Mouse (Mus musculus): ENCODE measurements around the gene Polr2h. TPM values are rescaled to one million over a fixed set of nuclear protein-coding genes. Genes with fewer than 3 reads are reported as not detected.

The Polr2h gene
- polyA plus RNA-seq, 1 experiment from 2014 or later, result 64.7 TPM

DNA sequence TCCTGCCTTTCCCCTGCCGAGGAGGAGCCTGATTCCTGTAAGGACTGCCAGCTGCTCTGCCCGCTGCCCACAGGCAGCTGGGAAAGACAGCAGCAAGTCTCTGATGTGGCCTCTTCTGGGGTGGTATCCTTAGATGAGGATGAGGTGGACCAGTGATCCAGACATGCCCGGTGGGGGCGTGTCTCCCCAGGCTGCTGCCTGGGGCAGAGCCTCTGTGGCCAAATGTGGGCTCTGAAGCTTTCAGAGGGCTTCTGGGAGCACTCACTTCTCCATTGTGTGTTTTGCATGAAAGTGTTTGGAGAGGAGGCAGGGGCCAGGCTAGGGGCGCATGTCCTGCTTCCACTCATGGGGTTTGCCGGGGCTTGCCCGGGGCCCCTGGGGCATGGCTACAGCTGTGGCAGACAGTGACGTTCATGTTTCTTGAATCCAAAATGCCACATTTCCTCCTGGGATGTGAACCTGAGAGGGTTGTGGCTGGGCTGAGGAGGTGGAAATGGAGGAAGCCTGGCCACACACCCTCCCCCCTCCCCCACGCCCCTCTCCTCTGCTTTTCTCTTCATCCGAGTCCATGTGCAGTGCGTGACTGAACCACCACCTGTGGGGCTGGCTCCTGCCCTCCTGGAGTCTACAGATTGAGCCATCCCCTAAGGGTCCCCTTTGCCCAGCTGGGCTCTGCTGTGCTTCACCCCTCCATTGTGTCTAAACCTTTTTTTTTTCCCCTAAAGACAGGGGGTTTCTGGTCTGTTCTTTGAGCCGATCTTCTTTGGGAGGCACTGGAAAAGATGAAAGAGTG, 15.5 kb upstream of the Polr2h start:
- peaks cover 10% of the 10 kb centered on the region for H3K36me3 ChIP-seq
- no peaks in the 10 kb centered on the region for H3K9me3 ChIP-seq (replicated peaks)
- ATAC-seq (ENCODE audit: low read depth) (no peak), DNase-seq (no peak)
- WGBS (ENCODE audit: insufficient replicate concordance), result 47% methylated on average over 12 of the region's 12 CpGs
- H3K4me1 ChIP-seq (replicated peaks), result peaks cover 58% of the 10 kb centered on the region
- H3K27me3 ChIP-seq, result peaks cover 23% of the 10 kb centered on the region
- peak overlapping the region; percentile 63 for H3K4me2 ChIP-seq
- peak overlapping the region; percentile 92 for H3K27ac ChIP-seq
- peak overlapping the region; percentile 11; the same call in 1 of the 2 replicates for H3K4me3 ChIP-seq (replicated peaks)
- peak overlapping the region; percentile 66 for H3K9ac ChIP-seq

DNA sequence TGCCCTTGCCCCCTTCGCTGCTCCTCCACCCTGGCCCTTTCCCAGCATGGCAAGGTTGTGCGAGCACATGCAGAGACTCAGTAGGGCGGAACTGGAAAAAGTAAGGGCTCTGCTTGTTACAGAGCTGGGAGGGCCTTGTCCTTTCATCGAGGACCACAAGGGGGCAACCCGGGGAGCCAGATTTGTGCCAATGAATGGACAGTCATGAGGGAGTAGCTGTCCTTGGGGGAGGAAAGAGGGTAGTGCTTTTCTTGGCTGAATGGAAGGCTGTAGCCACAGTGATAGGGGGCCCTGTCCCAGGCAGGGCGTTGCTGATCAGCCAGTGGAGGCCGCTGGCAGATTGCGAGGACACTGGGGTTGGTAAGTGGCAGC, 15.0 kb upstream of the Polr2h start:
- peak overlapping the region; percentile 66 for H3K9ac ChIP-seq

DNA sequence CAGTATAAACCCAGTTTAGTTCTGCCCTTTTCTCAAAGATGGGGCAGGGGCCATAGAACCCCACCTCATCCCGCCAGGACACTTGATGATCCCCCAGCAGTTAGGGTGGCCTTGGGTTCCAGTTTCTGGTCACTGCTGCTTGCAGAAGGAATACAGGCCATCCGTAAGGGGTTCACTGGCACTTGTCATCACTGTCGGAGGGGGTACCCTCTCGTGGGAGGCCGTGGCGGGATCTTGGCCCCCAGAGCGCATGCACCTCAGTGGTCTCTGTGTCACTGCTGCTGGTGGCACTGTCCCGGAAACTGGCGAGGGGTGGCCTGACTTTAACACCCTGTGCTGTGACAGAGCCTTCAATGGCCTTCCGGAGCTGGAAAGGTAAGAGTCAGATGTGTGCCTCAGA, 14.4 kb upstream of the Polr2h start:
- H3K4me2 ChIP-seq, result peak overlapping the region; percentile 63
- H3K9ac ChIP-seq, result peak overlapping the region; percentile 66

More for the DNA sequence above, 15.0 kb upstream of the Polr2h start:
- Histone ChIP-seq H3K4me1 (replicated peaks) (peaks cover 64% of the 10 kb centered on the region), H3K27ac (peak overlapping the region; percentile 92), H3K36me3 (peaks cover 16% of the 10 kb centered on the region), H3K4me3 (replicated peaks) (peak overlapping the region; percentile 11; the same call in 1 of the 2 replicates), H3K4me2 (peak overlapping the region; percentile 63), H3K27me3 (peaks cover 17% of the 10 kb centered on the region), H3K9me3 (replicated peaks) (no peaks in the 10 kb centered on the region)
- WGBS (ENCODE audit: insufficient replicate concordance), result 9% methylated on average over 8 of the region's 8 CpGs
- peak; percentile 80 for DNase-seq
- peak; percentile 83 for ATAC-seq (ENCODE audit: low read depth)

DNA sequence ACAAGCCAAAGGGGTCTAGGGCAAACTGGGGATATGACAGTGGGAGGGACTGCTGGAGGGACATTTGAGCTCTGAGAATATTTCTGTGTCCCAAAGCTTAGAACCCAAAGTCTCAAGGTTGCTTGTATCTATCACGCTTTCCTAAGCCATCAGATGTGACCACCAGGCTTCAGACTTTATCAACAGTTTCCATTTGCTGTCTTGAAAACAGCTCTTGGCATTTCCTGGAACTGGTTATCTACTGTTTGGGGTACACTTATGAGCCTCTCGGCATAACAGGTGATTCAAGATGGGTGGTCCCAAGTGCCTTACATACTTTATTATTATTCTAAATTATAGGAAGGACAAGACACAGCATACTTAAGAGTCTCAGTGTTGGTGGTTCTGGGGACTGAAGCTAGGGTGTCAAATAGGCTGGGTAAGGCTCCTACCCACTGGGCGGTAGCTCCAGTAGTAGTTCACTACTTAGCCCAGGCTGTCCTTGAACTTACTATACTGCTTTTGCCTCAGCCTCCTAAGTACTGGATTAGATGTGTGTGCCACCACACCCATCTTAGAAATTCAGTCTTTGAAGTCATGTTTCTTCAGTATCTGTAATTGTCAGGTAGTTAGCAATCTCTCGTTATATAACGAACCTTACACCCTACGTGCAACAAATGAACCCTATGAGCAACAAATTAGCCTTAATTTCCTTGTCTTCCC, 13.6 kb upstream of the Polr2h start:
- Histone ChIP-seq H3K4me1 (replicated peaks) (peaks cover 77% of the 10 kb centered on the region), H3K9ac (peak overlapping the region; percentile 66)

More for the DNA sequence above, 14.4 kb upstream of the Polr2h start:
- 79% methylated on average over 10 of the region's 10 CpGs for WGBS (ENCODE audit: insufficient replicate concordance)
- no peak for DNase-seq
- H3K36me3 ChIP-seq, result peaks cover 22% of the 10 kb centered on the region
- H3K27me3 ChIP-seq, result peaks cover 13% of the 10 kb centered on the region
- peaks cover 70% of the 10 kb centered on the region for H3K4me1 ChIP-seq (replicated peaks)
- H3K4me3 ChIP-seq (replicated peaks), result peak overlapping the region; percentile 11
- H3K27ac ChIP-seq, result peak overlapping the region; percentile 92
- no peak for ATAC-seq (ENCODE audit: low read depth)
- H3K9me3 ChIP-seq (replicated peaks), result no peaks in the 10 kb centered on the region

DNA sequence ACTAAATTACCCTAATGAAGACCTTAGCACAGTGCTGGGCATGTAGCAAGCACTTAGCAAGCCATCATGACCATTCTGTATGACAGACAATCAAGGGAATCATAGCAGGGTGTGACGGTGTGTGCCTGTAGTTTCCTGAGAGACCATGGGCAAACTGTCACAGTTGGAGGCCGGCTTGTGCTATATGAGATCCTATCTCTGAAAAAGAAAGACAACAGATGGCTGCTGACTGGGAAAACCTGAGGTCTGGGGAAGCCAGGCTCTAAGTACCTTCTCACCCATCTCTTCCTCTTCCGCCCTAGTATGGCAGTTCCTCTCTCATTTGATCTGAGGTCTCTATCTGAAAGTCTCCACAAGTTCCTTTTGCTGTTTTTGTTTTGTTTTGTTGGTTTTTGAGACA, 11.7 kb upstream of the Polr2h start:
- H3K4me3 ChIP-seq (replicated peaks), result no peak overlapping the region
- no peak overlapping the region; the same call in 1 of the 2 replicates for H3K9ac ChIP-seq
- no peaks in the 10 kb centered on the region for H3K9me3 ChIP-seq (replicated peaks)
- ATAC-seq (ENCODE audit: low read depth) (no peak), DNase-seq (no peak)
- H3K4me2 ChIP-seq, result 0 out of 2 replicates have a peak overlapping the region, but pooled peaks have one; percentile 1
- peak overlapping the region; percentile 92 for H3K27ac ChIP-seq
- WGBS (ENCODE audit: insufficient replicate concordance), result 33% methylated on average over 3 of the region's 3 CpGs
- peaks cover 49% of the 10 kb centered on the region for H3K36me3 ChIP-seq
- no peaks in the 10 kb centered on the region for H3K27me3 ChIP-seq
- H3K4me1 ChIP-seq (replicated peaks), result peaks cover 96% of the 10 kb centered on the region

More for the DNA sequence above, 13.6 kb upstream of the Polr2h start:
- 31% methylated on average over 6 of the region's 6 CpGs for WGBS (ENCODE audit: insufficient replicate concordance)
- peaks cover 5% of the 10 kb centered on the region for H3K27me3 ChIP-seq
- H3K4me3 ChIP-seq (replicated peaks), result peak overlapping the region; percentile 11
- H3K36me3 ChIP-seq, result peaks cover 30% of the 10 kb centered on the region
- ATAC-seq (ENCODE audit: low read depth) (peak; percentile 77), DNase-seq (peak; percentile 62)
- peak overlapping the region; percentile 63 for H3K4me2 ChIP-seq
- peak overlapping the region; percentile 92 for H3K27ac ChIP-seq
- H3K9me3 ChIP-seq (replicated peaks), result no peaks in the 10 kb centered on the region

DNA sequence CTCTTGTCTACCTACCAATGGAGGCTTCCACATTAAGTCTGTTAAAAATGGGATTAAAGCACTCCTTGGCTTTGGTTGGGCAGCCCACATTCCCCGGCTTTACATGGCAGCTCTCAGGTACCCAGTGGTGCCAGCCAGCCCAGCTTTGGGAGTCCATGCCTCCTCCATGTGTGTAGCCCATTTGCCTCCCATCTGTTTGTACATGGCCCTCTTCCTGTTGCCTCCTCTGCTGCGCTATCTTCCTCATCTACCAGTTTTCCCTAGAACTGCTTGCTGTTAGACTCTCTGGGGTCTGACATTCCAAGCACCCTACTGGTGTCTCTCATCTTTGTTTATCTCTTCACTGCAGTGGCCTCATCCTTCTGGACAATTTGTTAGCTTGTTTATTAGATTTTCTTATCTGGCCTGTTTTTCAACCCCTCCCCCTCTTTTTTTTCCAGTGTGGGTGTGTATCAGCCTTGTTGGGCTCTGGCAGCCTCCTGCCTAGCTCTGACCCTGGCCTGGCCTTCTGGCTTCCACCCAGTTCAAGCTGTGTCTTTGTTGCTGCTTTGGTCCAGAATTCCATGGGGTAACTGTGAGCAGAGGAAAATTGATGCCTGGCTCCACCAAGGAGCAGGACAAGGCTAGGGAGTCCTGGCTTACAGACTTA, 10.9 kb upstream of the Polr2h start:
- 65% methylated on average over 2 of the region's 2 CpGs for WGBS (ENCODE audit: insufficient replicate concordance)
- ATAC-seq (ENCODE audit: low read depth), result peak; percentile 47
- peak overlapping the region; percentile 92 for H3K27ac ChIP-seq

DNA sequence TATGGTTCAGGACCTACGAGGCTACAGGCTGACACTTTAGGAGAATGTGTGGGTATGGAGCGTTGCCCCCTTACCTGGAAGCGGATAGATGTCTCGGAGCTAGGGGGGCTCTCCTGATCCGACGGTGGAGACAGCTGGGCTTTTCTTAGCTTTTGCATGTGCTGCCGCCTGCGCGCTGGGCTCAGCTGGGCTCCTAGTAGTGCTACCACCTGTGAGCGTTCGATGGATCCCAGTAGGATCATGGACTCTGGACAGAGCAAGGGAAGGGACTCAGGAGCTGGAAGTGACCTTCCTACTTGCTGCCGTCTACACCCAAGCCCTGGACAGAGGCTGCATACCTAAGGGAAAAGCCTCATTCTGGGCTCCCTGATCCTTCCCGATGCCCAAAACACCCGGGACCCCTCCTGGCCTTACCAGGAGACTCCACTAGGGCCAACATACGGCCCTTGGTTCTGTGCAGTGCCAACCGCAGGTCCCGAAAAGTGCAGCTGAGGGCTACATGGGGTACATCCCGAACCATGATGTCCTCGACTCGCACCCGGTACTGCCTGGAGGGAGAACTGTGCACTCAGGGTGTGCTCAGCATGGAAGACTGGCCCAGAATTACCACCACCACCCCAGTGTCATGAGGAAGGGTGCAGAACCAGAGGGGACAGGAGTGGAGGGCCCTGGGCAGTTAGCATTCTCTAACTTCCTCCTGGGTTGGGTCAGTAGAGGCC, 9.1 kb upstream of the Polr2h start:
- H3K4me2 ChIP-seq, result no peak overlapping the region
- H3K36me3 ChIP-seq, result peaks cover 69% of the 10 kb centered on the region
- H3K27me3 ChIP-seq, result no peaks in the 10 kb centered on the region
- H3K4me3 ChIP-seq (replicated peaks), result no peak overlapping the region
- H3K9me3 ChIP-seq (replicated peaks), result no peaks in the 10 kb centered on the region
- 86% methylated on average over 21 of the region's 21 CpGs for WGBS (ENCODE audit: insufficient replicate concordance)
- no peak for ATAC-seq (ENCODE audit: low read depth)
- no peak for DNase-seq
- H3K4me1 ChIP-seq (replicated peaks), result peaks cover 99% of the 10 kb centered on the region
- H3K27ac ChIP-seq, result peak overlapping the region; percentile 92
- H3K9ac ChIP-seq, result peak overlapping the region; percentile 66; the same call in 1 of the 2 replicates

More for the DNA sequence above, 10.9 kb upstream of the Polr2h start:
- Histone ChIP-seq H3K9ac (peak overlapping the region; percentile 66), H3K4me1 (replicated peaks) (peaks cover 99% of the 10 kb centered on the region), H3K36me3 (peaks cover 56% of the 10 kb centered on the region), H3K4me2 (peak overlapping the region; percentile 44), H3K27me3 (no peaks in the 10 kb centered on the region), H3K9me3 (replicated peaks) (no peaks in the 10 kb centered on the region), H3K4me3 (replicated peaks) (no peak overlapping the region)
- DNase-seq, result no peak

DNA sequence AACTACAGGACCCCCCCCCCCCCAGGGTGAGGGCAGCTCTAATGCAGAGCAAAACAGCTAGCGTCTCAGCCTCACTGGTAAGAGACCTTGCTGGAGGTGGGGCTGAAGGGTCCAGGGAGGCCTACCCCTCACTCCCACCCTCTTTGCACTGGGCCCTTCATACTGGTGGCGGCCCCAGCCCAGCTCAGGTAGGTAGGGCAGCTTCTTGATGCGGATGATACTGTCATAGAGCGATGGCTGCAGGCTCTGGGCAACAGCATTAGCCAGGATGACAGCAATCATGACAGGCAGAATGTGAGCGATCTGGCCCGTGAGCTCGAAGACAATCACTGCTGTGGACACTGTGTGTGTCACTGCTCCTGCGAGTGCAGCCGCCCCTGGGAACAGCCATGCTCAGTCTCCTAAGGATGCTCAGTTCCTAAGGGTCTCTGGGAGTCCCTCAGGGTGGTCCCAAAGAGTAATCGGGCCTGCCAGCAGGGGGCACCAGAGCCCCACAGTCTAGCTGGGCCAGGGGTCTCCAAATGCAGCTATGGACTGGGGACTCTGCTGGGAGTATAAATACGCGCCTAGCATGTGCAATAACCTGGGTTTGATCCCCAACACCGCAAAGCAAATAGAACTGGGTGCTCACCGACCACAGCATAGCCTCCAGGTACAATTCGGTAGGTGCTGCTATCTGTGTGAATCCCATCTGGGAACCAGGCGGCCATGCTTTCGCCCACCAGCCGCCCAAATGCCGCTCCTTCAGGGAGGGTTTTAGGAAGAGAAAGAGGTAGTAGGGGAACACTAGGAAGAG, 8.3 kb upstream of the Polr2h start:
- Histone ChIP-seq H3K9ac (no peak overlapping the region; the same call in 1 of the 2 replicates), H3K27me3 (no peaks in the 10 kb centered on the region), H3K4me1 (replicated peaks) (peaks cover 99% of the 10 kb centered on the region), H3K27ac (no peak overlapping the region), H3K4me2 (no peak overlapping the region), H3K4me3 (replicated peaks) (no peak overlapping the region), H3K36me3 (peaks cover 69% of the 10 kb centered on the region), H3K9me3 (replicated peaks) (no peaks in the 10 kb centered on the region)
- 73% methylated on average over 19 of the region's 19 CpGs for WGBS (ENCODE audit: insufficient replicate concordance)
- no peak for ATAC-seq (ENCODE audit: low read depth)
- no peak for DNase-seq

DNA sequence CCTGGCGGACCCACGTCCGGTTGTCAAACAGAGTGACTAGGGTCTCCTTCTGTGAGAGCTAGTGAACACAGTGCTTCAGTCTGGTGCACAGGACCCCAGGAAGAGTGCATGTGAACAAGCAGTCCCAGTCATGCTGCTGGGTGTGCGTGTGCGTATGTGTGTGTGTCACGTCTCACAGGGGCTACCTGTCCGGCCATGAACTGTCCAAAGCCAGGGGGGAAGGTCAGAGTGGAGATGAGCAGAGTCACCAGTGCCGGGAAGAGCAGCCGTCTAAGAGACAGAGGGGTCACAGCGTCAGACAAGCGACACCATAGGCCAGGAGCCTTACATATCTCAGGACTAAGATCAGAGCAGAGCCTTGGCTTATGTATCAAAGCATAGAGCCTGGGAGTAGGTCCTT, 7.1 kb upstream of the Polr2h start:
- Histone ChIP-seq H3K4me3 (replicated peaks) (no peak overlapping the region), H3K4me1 (replicated peaks) (peaks cover 99% of the 10 kb centered on the region), H3K9me3 (replicated peaks) (no peaks in the 10 kb centered on the region), H3K27ac (peak overlapping the region; percentile 93; the same call in 1 of the 2 replicates), H3K36me3 (peaks cover 62% of the 10 kb centered on the region), H3K9ac (peak overlapping the region; percentile 22; the same call in 1 of the 2 replicates), H3K4me2 (no peak overlapping the region), H3K27me3 (no peaks in the 10 kb centered on the region)
- DNase-seq (no peak), ATAC-seq (ENCODE audit: low read depth) (no peak)
- 91% methylated on average over 11 of the region's 11 CpGs for WGBS (ENCODE audit: insufficient replicate concordance)

DNA sequence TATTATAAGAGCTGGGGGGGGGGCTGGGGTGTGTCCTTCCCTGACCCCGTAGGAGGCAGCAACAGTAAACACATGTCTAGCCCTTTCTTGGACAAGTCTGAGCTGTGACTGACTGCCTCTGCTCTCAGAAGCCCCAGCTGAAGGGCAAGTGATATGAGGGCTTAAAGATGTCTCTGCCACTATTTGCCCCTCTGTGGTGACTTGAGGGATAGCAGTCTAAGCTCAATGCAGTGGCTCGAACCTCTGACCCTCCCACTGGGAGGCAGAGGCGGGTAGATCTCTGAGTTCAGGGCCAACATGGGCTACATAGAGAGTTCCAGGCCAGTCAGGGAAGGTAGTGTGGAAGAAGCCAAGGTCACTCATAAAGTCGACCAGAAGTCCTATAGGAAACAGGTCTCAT, 6.7 kb upstream of the Polr2h start:
- H3K9ac ChIP-seq, result peak overlapping the region; percentile 22; the same call in 1 of the 2 replicates
- DNase-seq, result no peak
- peaks cover 60% of the 10 kb centered on the region for H3K36me3 ChIP-seq
- no peak overlapping the region for H3K4me3 ChIP-seq (replicated peaks)
- H3K4me1 ChIP-seq (replicated peaks), result peaks cover 99% of the 10 kb centered on the region
- WGBS (ENCODE audit: insufficient replicate concordance), result 55% methylated on average over 4 of the region's 4 CpGs
- no peaks in the 10 kb centered on the region for H3K27me3 ChIP-seq
- no peak overlapping the region for H3K4me2 ChIP-seq
- no peak for ATAC-seq (ENCODE audit: low read depth)
- H3K9me3 ChIP-seq (replicated peaks), result no peaks in the 10 kb centered on the region
- H3K27ac ChIP-seq, result peak overlapping the region; percentile 93
